Mouse (Mus musculus) heart, embryonic 11.5 days (tissue): ENCODE measurements around the gene Gimap3. TPM values are rescaled to one million over a fixed set of nuclear protein-coding genes. Genes with fewer than 3 reads are reported as not detected.
A peak's percentile ranks its signal among the peaks of the same experiment; 100 is the strongest.

Source experiments
- ATAC-seq: fragments of 200-750 bp; cut with Nextera tagmentation; replicated peaks from 2 replicates; pipeline ENCODE4 v1.8.0; 2017; ENCODE audit warnings: moderate library complexity; ENCODE audit not compliant: insufficient number of reproducible peaks, low FRiP score, low TSS enrichment
- H3K27ac ChIP-seq: fragments of 300-500 bp; sonication (generic); 2 replicates; pipeline ENCODE4 v1.5.1; 2014; ENCODE audit warnings: mild to moderate bottlenecking, low read depth, low read length
- H3K27me3 ChIP-seq: fragments of 300-500 bp; sonication (generic); 2 replicates; pipeline ENCODE4 v1.6.1; 2014; ENCODE audit warnings: mild to moderate bottlenecking, low read length, mixed read lengths; ENCODE audit not compliant: control insufficient read depth, insufficient read depth
- H3K36me3 ChIP-seq: fragments of 300-500 bp; sonication (generic); 2 replicates; pipeline ENCODE4 v1.6.1; 2014; ENCODE audit warnings: mild to moderate bottlenecking, low read length, moderate library complexity, mixed read lengths; ENCODE audit not compliant: control insufficient read depth, insufficient read depth
- H3K4me1 ChIP-seq: fragments of 300-500 bp; sonication (generic); 2 replicates; pipeline ENCODE4 v1.6.1; 2014; ENCODE audit warnings: low read length; ENCODE audit not compliant: control insufficient read depth, insufficient read depth
- H3K4me2 ChIP-seq: fragments of 300-500 bp; sonication (generic); 2 replicates; pipeline ENCODE4 v1.6.1; 2014; ENCODE audit warnings: mild to moderate bottlenecking, moderate library complexity
- H3K4me3 ChIP-seq: fragments of 300-500 bp; sonication (generic); 2 replicates; pipeline ENCODE4 v1.5.1; 2014; ENCODE audit warnings: low read depth, low read length
- H3K9ac ChIP-seq: fragments of 300-500 bp; sonication (generic); 2 replicates; pipeline ENCODE4 v1.6.1; 2014; ENCODE audit warnings: mild to moderate bottlenecking, low read depth, low read length, moderate library complexity
- H3K9me3 ChIP-seq: fragments of 300-500 bp; sonication (generic); replicated peaks from 2 replicates; pipeline ENCODE4 v1.6.1; 2016; ENCODE audit warnings: low read length; ENCODE audit not compliant: control insufficient read depth
- WGBS: fragments of 180-500 bp; shearing (Covaris S2); extraction: QIAGEN DNeasy Blood & Tissue Kit; methylation state at CpG from one replicate; pipeline ENCODE4 v1.1.7; 2014; ENCODE audit not compliant: insufficient replicate concordance; 5-methylcytosine and 5-hydroxymethylcytosine counted together
- polyA plus RNA-seq: library from polyadenylated mRNA; unstranded; fragments of >200 nt; fragmentation: Nextera tagmentation; extraction: Ambion mirVana; gene quantifications from 2 replicates; pipeline ENCODE4 v1.2.1, GENCODE M21; 2014

Gene Gimap3
- polyA plus RNA-seq, 1 experiment from 2014 or later: not detected

DNA sequence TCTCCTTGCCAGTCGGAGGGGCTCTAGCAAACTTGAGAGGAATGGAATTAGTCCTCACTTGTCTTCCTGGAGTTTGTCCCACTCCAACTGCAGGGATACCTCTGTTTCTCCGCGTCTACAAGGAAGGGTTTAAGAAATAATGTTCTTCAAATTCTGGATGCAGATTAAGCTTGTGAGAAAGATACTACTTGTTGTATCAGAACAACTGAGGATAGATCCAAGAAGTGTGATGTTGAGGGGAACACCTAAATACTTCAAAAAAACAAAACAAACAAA lies 30.9 kb downstream of the Gimap3 start:
- Histone ChIP-seq H3K27me3 (peaks cover 23% of the 10 kb centered on the region), H3K9ac (no peak overlapping the region)

GRCm38 (mm10) chr6:48738961-48739779 lies 31.5 kb downstream of the Gimap3 start, which contains the start of gene Gimap1:
Gimap1 (plus strand) TSS chr6:48739054.
- WGBS: 52% methylated on average over 15 of the region's 15 CpGs
- Histone ChIP-seq H3K4me1 (peaks cover 11% of the 10 kb centered on the region), H3K27ac (peak within 1 kb of the TSS; percentile 16; the same call in 1 of the 2 replicates), H3K36me3 (no peaks in the 10 kb centered on the region), H3K9ac (0 out of 2 replicates have a peak within 1 kb of the TSS, but pooled peaks have one; percentile 0), H3K27me3 (peaks cover 23% of the 10 kb centered on the region), H3K9me3 (no peaks in the 10 kb centered on the region), H3K4me3 (peak within 1 kb of the TSS; percentile 21), H3K4me2 (peak within 1 kb of the TSS; percentile 45)
- ATAC-seq: no peak

More for the DNA sequence above, 30.9 kb downstream of the Gimap3 start:
- WGBS: 74% methylated on average over 3 of the region's 3 CpGs
- H3K27ac ChIP-seq: no peak overlapping the region
- H3K4me2 ChIP-seq: peak overlapping the region; percentile 45
- no peaks in the 10 kb centered on the region for H3K9me3 ChIP-seq
- peaks cover 11% of the 10 kb centered on the region for H3K4me1 ChIP-seq
- no peak overlapping the region; the same call in 1 of the 2 replicates for H3K4me3 ChIP-seq
- no peak for ATAC-seq
- H3K36me3 ChIP-seq: no peaks in the 10 kb centered on the region

GRCm38 (mm10) chr6:48737688-48738087 lies 33.0 kb downstream of the Gimap3 start:
- no peak overlapping the region for H3K4me2 ChIP-seq
- H3K9ac ChIP-seq: no peak overlapping the region
- H3K4me3 ChIP-seq: no peak overlapping the region
- H3K4me1 ChIP-seq: peaks cover 6% of the 10 kb centered on the region
- no peak overlapping the region for H3K27ac ChIP-seq
- ATAC-seq: no peak
- 74% methylated on average over 5 of the region's 5 CpGs for WGBS
- no peaks in the 10 kb centered on the region for H3K36me3 ChIP-seq
- no peaks in the 10 kb centered on the region for H3K9me3 ChIP-seq
- H3K27me3 ChIP-seq: peaks cover 16% of the 10 kb centered on the region

DNA sequence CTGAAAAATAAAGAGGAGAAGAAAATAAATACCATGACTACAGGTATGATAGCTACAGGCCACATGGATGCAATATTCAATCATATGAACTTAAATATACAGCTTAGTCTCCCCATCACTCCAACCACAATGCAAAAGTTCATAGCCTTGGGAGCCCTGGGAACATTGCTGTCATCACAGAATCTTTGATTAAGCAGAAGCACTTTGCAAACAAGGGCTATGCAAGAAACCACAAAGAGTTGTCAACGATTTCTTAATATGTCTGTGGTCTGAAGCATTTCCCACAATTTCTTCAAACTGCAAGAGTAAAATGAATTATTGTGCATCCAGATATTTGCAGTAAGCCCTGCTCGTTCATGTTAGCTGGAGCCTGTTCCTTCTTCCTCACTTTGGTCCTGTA lies 33.6 kb downstream of the Gimap3 start:
- Histone ChIP-seq H3K4me3 (no peak overlapping the region), H3K27ac (no peak overlapping the region), H3K36me3 (no peaks in the 10 kb centered on the region), H3K27me3 (peaks cover 10% of the 10 kb centered on the region), H3K9ac (no peak overlapping the region), H3K9me3 (no peaks in the 10 kb centered on the region), H3K4me2 (no peak overlapping the region), H3K4me1 (peaks cover under 1% of the 10 kb centered on the region; the same call in 1 of the 2 replicates)
- WGBS: 82% methylated on average over 2 of the region's 2 CpGs
- ATAC-seq: no peak

- Histone ChIP-seq H3K27ac (no peak overlapping the region), H3K4me3 (no peak overlapping the region), H3K36me3 (no peaks in the 10 kb centered on the region), H3K4me2 (no peak overlapping the region), H3K27me3 (no peaks in the 10 kb centered on the region), H3K4me1 (no peaks in the 10 kb centered on the region), H3K9me3 (no peaks in the 10 kb centered on the region), H3K9ac (no peak overlapping the region)
- no peak for ATAC-seq
- 86% methylated on average over 1 of the region's 1 CpGs for WGBS
Observed at GRCm38 (mm10) chr6:48733660-48734059, 37.0 kb downstream of the Gimap3 start.

GRCm38 (mm10) chr6:48732864-48733304 lies 37.8 kb downstream of the Gimap3 start:
- Histone ChIP-seq H3K9ac (no peak overlapping the region), H3K4me3 (no peak overlapping the region), H3K27ac (no peak overlapping the region), H3K4me2 (no peak overlapping the region), H3K36me3 (no peaks in the 10 kb centered on the region), H3K9me3 (no peaks in the 10 kb centered on the region), H3K27me3 (no peaks in the 10 kb centered on the region), H3K4me1 (no peaks in the 10 kb centered on the region)
- no peak for ATAC-seq
- 45% methylated on average over 8 of the region's 8 CpGs for WGBS

DNA sequence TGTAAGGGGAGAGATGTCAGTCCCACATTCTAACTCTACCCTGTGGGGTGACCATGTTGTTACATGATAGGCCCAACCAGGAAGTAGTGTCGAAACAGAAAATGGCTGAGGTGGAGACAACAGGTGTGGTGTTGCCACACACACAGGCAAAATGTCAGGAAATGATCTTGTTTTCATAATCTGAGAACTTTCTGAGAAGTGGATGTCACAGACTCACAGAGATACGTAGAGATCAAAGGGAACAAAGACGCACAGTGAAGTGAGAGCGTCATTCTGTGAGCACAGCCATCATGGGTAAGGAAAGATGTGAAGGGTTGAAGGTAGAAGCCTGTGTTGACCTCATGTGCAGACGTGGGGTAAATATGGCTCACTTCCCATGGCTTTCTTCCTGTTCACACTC lies 42.9 kb downstream of the Gimap3 start:
- Histone ChIP-seq H3K4me1 (0 out of 2 replicates have a peak, but pooled peaks cover 6% of the 10 kb centered on the region), H3K9me3 (no peaks in the 10 kb centered on the region), H3K27ac (no peak overlapping the region), H3K9ac (no peak overlapping the region), H3K4me2 (no peak overlapping the region), H3K4me3 (no peak overlapping the region), H3K36me3 (no peaks in the 10 kb centered on the region), H3K27me3 (no peaks in the 10 kb centered on the region)
- ATAC-seq: no peak
- WGBS: 75% methylated on average over 5 of the region's 5 CpGs

DNA sequence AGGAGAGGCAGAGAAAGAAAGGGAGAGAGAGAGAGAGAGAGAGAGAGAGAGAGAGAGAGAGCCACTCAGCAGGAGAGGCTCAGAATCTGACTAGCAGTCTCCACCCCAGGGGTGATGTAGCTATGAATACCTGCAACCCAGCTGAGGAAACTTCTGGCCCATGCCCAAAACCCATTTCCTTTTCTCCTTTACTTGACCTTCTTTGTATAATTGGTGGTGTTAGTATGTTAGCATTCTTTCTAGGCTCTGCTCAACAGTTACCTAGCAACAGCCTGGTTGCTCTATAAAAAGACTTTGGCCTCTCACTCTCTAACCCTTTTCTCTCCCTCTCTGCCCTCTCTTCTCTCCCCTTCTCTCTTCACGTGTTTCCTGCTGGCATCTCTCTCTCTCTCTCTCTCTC lies 45.2 kb downstream of the Gimap3 start:
- no peak overlapping the region for H3K27ac ChIP-seq
- no peak overlapping the region for H3K4me3 ChIP-seq
- no peak overlapping the region for H3K4me2 ChIP-seq
- no peak for ATAC-seq
- H3K27me3 ChIP-seq: no peaks in the 10 kb centered on the region
- no peaks in the 10 kb centered on the region for H3K36me3 ChIP-seq
- no peaks in the 10 kb centered on the region for H3K9me3 ChIP-seq
- no peak overlapping the region for H3K9ac ChIP-seq
- WGBS: 0% methylated on average over 1 of the region's 1 CpGs
- H3K4me1 ChIP-seq: 0 out of 2 replicates have a peak, but pooled peaks cover 6% of the 10 kb centered on the region

DNA sequence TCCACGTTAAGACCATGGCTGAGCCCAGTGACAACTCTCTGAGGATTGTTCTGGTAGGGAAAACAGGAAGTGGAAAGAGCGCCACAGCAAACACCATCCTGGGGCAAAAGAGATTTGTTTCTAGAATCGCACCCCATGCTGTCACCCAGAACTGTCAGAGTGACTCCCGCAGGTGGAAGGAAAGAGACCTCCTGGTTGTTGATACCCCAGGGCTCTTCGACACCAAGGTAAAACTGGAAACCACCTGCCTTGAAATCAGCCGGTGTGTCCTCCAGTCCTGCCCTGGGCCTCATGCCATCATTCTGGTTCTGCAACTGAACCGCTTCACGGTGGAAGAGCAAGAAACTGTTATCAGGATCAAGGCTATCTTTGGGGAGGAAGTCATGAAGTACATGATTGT lies 47.2 kb downstream of the Gimap3 start:
- Histone ChIP-seq H3K4me2 (no peak overlapping the region), H3K27me3 (no peaks in the 10 kb centered on the region), H3K4me1 (0 out of 2 replicates have a peak, but pooled peaks cover 6% of the 10 kb centered on the region), H3K27ac (no peak overlapping the region), H3K9ac (no peak overlapping the region), H3K4me3 (no peak overlapping the region), H3K36me3 (no peaks in the 10 kb centered on the region), H3K9me3 (no peaks in the 10 kb centered on the region)
- WGBS: 75% methylated on average over 8 of the region's 8 CpGs
- no peak for ATAC-seq
